22 mouse cellular contexts compared by ENCODE assay signal in the genomic region with DNA sequence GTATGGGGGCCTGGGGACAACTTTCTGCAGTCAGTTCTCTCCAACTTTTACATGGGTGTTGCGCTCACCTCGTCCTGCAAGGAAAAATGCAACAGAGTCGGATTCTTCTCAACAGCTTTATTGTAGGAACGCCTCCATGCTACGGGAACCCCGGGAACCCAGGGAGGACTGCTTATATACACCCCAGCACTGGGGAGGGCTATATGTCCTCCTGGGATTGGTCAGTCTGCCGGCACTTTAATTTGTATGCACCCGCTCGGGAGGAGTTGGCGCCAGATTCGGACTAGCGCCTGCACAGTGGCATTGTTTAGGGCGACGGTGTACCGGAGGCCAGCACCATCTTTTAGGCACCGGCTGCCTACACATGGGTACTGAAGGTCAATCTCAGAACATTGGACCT.
DNase-seq lines count a peak whose midpoint lies in the region; ATAC-seq and TF ChIP-seq lines count a peak whose summit lies in the region.
"Had no signal": no experiment of that assay in that cellular context is flagged by ENCODE, and none has a peak within 500 bp of the region (broad histone marks: within the 10 kb centered on the region; RNA-seq: fewer than 3 reads in every experiment).

No protein-coding gene starts in this region.

- peak; percentile 8 for DNase-seq in gastrocnemius, adult 2 months
- DNase-seq in gastrocnemius, postnatal 4 days (ENCODE audit: low spot score in 2 of 2), result no peak
- peak; percentile 76 for DNase-seq in heart, adult 11 months
- DNase-seq in heart, adult 18-20 months, result no peak
- peak; percentile 44 for DNase-seq in midbrain, embryonic 11.5 days (ENCODE audit: low spot score, missing footprints)
- DNase-seq in midbrain, embryonic 14.5 days, result no peak
- DNase-seq in testis, postnatal 14 days (ENCODE audit: low spot score), result peak; percentile 3
- no peak for DNase-seq in testis, postnatal 10 days (ENCODE audit: low spot score)
- DNase-seq: adrenal gland, adult 2 months; adrenal gland, adult 8-10 months; adrenal gland, postnatal 10 days; adrenal gland, postnatal 14 days; adrenal gland, postnatal 25 days; adrenal gland, postnatal 36 days; B cell, adult 2 months; cerebellum, adult 11 months; cerebellum, adult 11-12 months had no signal

- no peak for TF ChIP-seq CTCF in gastrocnemius, adult 2 months (IDR thresholded peaks at IDR 0.05)

- H3K36me3 ChIP-seq in midbrain, embryonic 11.5 days (ENCODE audit: control insufficient read depth, insufficient read depth, low read length), result no peaks in the 10 kb centered on the region
- no peaks in the 10 kb centered on the region for H3K36me3 ChIP-seq in midbrain, embryonic 14.5 days (ENCODE audit: control insufficient read depth, insufficient read depth, low read length)
- H3K36me3 ChIP-seq: G1E had no signal

- H3K4me2 ChIP-seq in midbrain, embryonic 11.5 days, result no peak overlapping the region
- H3K4me2 ChIP-seq in midbrain, embryonic 14.5 days (ENCODE audit: low read length), result no peak overlapping the region

- H3K9ac ChIP-seq in midbrain, embryonic 11.5 days (ENCODE audit: low read length), result no peak overlapping the region
- H3K9ac ChIP-seq in midbrain, embryonic 14.5 days (replicated peaks; ENCODE audit: low read length), result no peak overlapping the region

- H3K27me3 ChIP-seq in midbrain, embryonic 11.5 days (ENCODE audit: control insufficient read depth, insufficient read depth, low read length), result no peaks in the 10 kb centered on the region
- no peaks in the 10 kb centered on the region for H3K27me3 ChIP-seq in midbrain, embryonic 14.5 days (ENCODE audit: control insufficient read depth, insufficient read depth, low read length)
- H3K27me3 ChIP-seq: CH12.LX, Patski had no signal

- no peaks in the 10 kb centered on the region for H3K9me3 ChIP-seq in midbrain, embryonic 11.5 days (ENCODE audit: control insufficient read depth, low read length)
- no peaks in the 10 kb centered on the region for H3K9me3 ChIP-seq in midbrain, embryonic 14.5 days (ENCODE audit: control insufficient read depth, low read length)

- 96% methylated on average over 16 of the region's 16 CpGs for WGBS in midbrain, embryonic 11.5 days
- 95% methylated on average over 16 of the region's 16 CpGs for WGBS in midbrain, embryonic 14.5 days

- intact Hi-C loops in gastrocnemius, adult 2 months (cut with DNase I), result no loop called here

- ATAC-seq in midbrain, embryonic 11.5 days (ENCODE audit: low FRiP score), result no peak
- no peak for ATAC-seq in midbrain, embryonic 14.5 days (ENCODE audit: low FRiP score, low TSS enrichment)
- ATAC-seq: activated CD4-positive, CD25-positive, alpha-beta regulatory T cell, adult 4 months; CD4-positive, CD25-positive, alpha-beta regulatory T cell, adult 4 months; Patski had no signal

- H3K4me3 ChIP-seq in gastrocnemius, adult 2 months, result no peak overlapping the region
- H3K4me3 ChIP-seq in midbrain, embryonic 11.5 days (ENCODE audit: low read depth, low read length), result no peak overlapping the region
- H3K4me3 ChIP-seq in midbrain, embryonic 14.5 days (replicated peaks; ENCODE audit: low read depth, low read length), result no peak overlapping the region

- no peak overlapping the region for H3K27ac ChIP-seq in gastrocnemius, adult 2 months
- H3K27ac ChIP-seq in midbrain, embryonic 11.5 days (ENCODE audit: low read depth, low read length), result no peak overlapping the region
- no peak overlapping the region for H3K27ac ChIP-seq in midbrain, embryonic 14.5 days (replicated peaks; ENCODE audit: low read depth, low read length)

- no peaks in the 10 kb centered on the region for H3K4me1 ChIP-seq in midbrain, embryonic 11.5 days (ENCODE audit: control insufficient read depth, insufficient read depth, low read length)
- no peaks in the 10 kb centered on the region for H3K4me1 ChIP-seq in midbrain, embryonic 14.5 days (ENCODE audit: control insufficient read depth, insufficient read depth, low read length)

Comparison
In these comparisons a context has a peak if more than half of its experiments do, and no peak if none do; other contexts are left out.
1. DNase-seq: peak in gastrocnemius, adult 2 months (single experiment), heart, adult 11 months (single experiment), midbrain, embryonic 11.5 days (single experiment) and testis, postnatal 14 days (single experiment); none in gastrocnemius, postnatal 4 days (0 of 2), heart, adult 18-20 months (0 of 2), midbrain, embryonic 14.5 days (single experiment) and testis, postnatal 10 days (single experiment).